Mouse (Mus musculus): ENCODE results near the gene Tars2.

- no peak for TF ChIP-seq POLR2A (IDR thresholded peaks at IDR 0.05; ENCODE audit: extremely low read depth, insufficient read depth, low read length)
- TF ChIP-seq CTCF (IDR thresholded peaks at IDR 0.05; ENCODE audit: low read depth, low read length), result no peak
Measured at GRCm38 (mm10) chr3:95693821-95694807, 65.9 kb downstream of the Tars2 start.

Measured in liver, adult 2 months (tissue).